Mouse (Mus musculus): ENCODE data around the gene Klra4. TPM values are rescaled to one million over a fixed set of nuclear protein-coding genes. Genes with fewer than 3 reads are reported as not detected.
"Not testable (repeated sequence)": the region's sequence is repeated elsewhere in the genome, so short reads cannot be mapped to it uniquely, and the experiment has no call there.

Klra4 gene
- total RNA-seq (2017): not detected in 2 replicates

DNA sequence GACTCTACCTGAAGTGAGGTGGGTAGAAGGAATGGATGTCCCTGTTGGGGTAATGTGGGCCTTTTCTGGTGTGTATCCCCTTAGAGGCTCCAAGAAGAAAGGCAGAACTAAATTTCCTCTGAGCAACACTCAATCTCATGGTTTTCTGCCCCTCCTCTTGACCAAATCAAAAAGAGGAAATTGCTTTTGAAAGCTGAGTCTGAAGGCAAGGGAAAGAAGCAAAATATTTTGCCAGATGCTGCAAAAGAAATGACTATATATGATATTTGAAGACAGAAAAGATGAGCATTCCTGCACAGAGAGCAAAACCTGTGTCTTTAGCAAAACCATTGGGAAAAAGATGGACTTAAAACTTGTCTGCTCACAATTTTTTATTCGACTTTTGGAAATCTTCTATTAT lies at the start of gene Klra4:
Gene Klra4 (minus strand): TSS at position 101 of the 400 bp plus-strand sequence.
- not testable (repeated sequence) for ATAC-seq (replicated peaks in 1 of 2; ENCODE audit: insufficient read depth in 1 of 2, low FRiP score in 2 of 2, low TSS enrichment in 1 of 2, low read depth in 1 of 2, poor library complexity in 2 of 2, severe bottlenecking in 2 of 2)

DNA sequence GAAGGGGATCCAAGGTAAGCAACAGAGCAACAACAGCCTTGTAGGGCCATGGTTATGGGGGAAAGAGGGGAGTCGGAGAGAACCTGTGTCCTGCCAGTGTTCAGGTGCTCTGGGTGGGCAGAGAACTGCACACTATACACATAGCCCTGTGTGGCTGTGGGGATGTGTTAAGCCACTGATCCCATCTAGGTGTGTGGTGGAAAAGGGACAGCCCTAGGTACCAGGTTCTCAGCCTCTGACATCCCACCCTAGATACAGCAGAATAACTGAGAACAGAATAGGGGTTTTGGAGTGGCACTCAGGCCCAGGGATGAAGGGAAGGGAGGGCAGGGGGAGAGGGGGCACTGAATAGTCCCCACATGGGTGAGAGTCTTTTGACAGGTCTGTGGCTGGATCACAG lies 43.4 kb upstream of the Klra4 start:
- ATAC-seq (replicated peaks in 1 of 2; ENCODE audit: insufficient read depth in 1 of 2, low FRiP score in 2 of 2, low TSS enrichment in 1 of 2, low read depth in 1 of 2, poor library complexity in 2 of 2, severe bottlenecking in 2 of 2): no peak

DNA sequence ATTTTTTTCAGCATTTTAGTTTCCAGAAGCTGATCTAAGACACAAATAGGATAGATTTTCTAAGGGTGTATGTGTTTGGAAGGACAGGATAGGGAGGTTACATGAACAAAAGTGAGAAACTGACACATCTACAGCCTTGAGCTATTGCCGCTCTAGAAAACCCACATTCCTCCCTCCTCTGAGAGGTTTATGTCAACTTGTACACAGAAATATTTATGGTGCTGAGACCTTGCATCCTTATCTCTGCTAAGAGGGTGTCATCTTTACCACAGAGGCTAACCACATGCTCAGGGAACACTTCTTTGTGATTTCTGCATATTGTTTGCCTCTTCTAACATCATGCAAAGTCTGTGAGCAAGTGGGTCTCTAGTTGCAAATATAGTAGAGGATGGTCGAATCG lies 35.7 kb upstream of the Klra4 start:
- not testable (repeated sequence) for ATAC-seq (replicated peaks in 1 of 2; ENCODE audit: insufficient read depth in 1 of 2, low FRiP score in 2 of 2, low TSS enrichment in 1 of 2, low read depth in 1 of 2, poor library complexity in 2 of 2, severe bottlenecking in 2 of 2)

DNA sequence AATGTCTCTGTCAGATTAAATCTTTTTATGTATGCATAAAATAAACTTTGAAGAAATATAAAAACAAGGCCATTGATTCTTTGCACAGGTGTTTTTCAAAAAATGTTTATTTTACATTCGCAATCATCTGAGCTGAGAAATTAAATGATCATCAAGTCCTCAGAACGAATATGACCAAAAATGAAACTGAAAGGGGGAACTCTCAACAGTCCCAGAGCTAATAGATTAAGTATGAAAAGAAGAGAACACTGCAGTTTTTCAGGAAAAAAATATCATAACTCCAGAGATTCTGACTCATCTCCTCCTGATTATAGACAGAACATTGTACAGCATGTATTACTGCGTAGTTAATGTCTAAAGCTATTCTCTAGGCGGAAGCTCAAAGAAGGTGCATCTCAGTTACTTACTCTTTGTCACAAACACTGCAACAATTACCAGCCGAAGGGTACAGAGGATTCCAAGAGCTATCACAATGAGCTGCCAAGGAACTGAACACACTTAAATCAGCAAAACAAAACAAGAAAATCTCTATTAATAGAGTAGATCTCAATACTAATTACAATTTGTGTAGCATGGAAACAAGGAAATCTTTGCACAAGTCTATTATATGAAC lies 25.4 kb upstream of the Klra4 start:
- ATAC-seq (replicated peaks in 1 of 2; ENCODE audit: insufficient read depth in 1 of 2, low FRiP score in 2 of 2, low TSS enrichment in 1 of 2, low read depth in 1 of 2, poor library complexity in 2 of 2, severe bottlenecking in 2 of 2): peak in 1 of 2 experiments; percentile 75; a peak in 2 of 4 replicates

- ATAC-seq (replicated peaks in 1 of 2; ENCODE audit: insufficient read depth in 1 of 2, low FRiP score in 2 of 2, low TSS enrichment in 1 of 2, low read depth in 1 of 2, poor library complexity in 2 of 2, severe bottlenecking in 2 of 2): no peak
Measured at GRCm38 (mm10) chr6:130065196-130065595, 1.9 kb downstream of the Klra4 start.

DNA sequence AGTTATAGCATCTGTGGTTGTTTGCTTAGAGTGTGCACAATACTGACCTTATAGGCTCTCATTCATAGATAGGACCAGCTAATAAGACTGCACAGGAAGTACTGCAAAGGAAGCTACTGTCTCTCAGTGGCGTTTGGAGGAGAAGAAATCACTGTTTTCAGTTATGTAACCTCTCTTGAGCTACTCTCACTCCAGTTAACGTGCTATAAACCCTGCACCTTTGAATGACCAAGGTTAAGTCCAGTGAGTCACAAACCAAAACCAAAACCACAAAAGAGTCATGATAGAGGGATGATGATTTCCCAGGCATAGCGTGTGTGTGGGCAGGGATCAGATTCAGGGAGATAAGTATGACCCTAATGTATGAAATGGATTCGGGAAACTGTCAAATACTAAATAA lies 31.9 kb downstream of the Klra4 start:
- not testable (repeated sequence) for ATAC-seq (replicated peaks in 1 of 2; ENCODE audit: insufficient read depth in 1 of 2, low FRiP score in 2 of 2, low TSS enrichment in 1 of 2, low read depth in 1 of 2, poor library complexity in 2 of 2, severe bottlenecking in 2 of 2)

- peak; percentile 42 to 69; a peak in 3 of 4 replicates for ATAC-seq (replicated peaks in 1 of 2; ENCODE audit: insufficient read depth in 1 of 2, low FRiP score in 2 of 2, low TSS enrichment in 1 of 2, low read depth in 1 of 2, poor library complexity in 2 of 2, severe bottlenecking in 2 of 2)
Measured at GRCm38 (mm10) chr6:130031493-130032089, 35.5 kb downstream of the Klra4 start.

DNA sequence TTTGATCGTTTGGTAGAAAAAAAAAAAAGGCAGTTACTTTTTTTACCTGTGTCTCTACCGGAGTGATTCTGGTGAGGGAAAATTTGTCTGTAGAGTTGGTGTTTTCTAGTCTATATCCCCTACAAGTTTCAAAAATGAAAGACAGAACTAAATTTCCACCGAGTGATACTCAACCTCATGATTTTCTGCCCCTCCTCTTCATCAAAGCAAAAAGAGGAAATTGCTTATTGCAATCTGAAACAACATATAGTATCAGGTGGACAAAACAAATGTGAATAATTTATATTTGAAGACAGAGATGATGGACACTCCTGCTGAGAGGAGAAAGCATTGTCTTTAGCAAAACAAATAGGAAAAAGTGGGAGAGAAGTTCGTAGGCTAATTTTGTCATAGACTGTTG lies 40.2 kb downstream of the Klra4 start, which contains the start of gene Klra6:
Gene Klra6 (minus strand): TSS at position 101 of the 400 bp plus-strand sequence.
- no peak for ATAC-seq (replicated peaks in 1 of 2; ENCODE audit: insufficient read depth in 1 of 2, low FRiP score in 2 of 2, low TSS enrichment in 1 of 2, low read depth in 1 of 2, poor library complexity in 2 of 2, severe bottlenecking in 2 of 2)

Other genes starting within 250 kb of the Klra4 start
- gene Gm17631, start 204.6 kb downstream of the Klra4 start, total RNA-seq (2017): not detected in 2 replicates
- 5.0 TPM in 1 of 2 replicates, not detected in the other for gene Klra17, start 190.6 kb downstream of the Klra4 start, total RNA-seq (2017)
- 2.1 TPM in 1 of 2 replicates, not detected in the other for gene Klra5, start 149.6 kb downstream of the Klra4 start, total RNA-seq (2017)
- not detected in 2 replicates for gene Klra6, start 40.3 kb downstream of the Klra4 start, total RNA-seq (2017)
- gene Klra8, start 62.6 kb upstream of the Klra4 start, total RNA-seq (2017): 0.94 TPM in 1 of 2 replicates, not detected in the other
- gene Klra9, start 125.8 kb upstream of the Klra4 start, total RNA-seq (2017): 1.4 TPM in 1 of 2 replicates, not detected in the other
- 0.74 TPM in 1 of 2 replicates, not detected in the other for gene Klra7, start 166.1 kb upstream of the Klra4 start, total RNA-seq (2017)
- not detected in 2 replicates for gene Klra10, start 214.7 kb upstream of the Klra4 start, total RNA-seq (2017)